15 mouse cellular contexts compared by ENCODE assay signal in the genomic region with DNA sequence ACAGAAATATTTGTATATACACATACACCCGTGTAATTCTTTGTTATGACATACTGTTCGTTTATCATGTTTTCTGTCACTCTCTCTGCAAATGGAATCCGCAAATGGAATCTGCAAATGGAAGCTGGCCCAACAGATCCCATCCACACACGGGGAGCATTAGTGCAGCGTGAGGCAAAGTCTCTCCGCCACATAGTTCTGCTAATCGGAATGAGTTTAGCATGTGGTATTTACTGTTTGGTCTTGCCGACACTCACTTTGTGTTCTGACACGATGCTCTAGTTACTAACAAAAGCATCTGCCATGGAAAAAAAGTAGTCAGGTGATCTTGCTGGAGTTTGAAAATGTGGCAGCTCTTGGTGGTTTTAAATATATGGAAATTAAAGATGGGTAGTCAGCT.
DNase-seq lines count a peak whose midpoint lies in the region; ATAC-seq and TF ChIP-seq lines count a peak whose summit lies in the region.
"Had no signal": no experiment of that assay in that cellular context is flagged by ENCODE, and none has a peak within 500 bp of the region (broad histone marks: within the 10 kb centered on the region; RNA-seq: fewer than 3 reads in every experiment).

No protein-coding gene starts in this region.

- H3K4me3 ChIP-seq in heart, embryonic 10.5 days = no peak overlapping the region
- no peak overlapping the region for H3K4me3 ChIP-seq in lung, embryonic 14.5 days (ENCODE audit: low read depth, low read length)
- H3K4me3 ChIP-seq in embryonic facial prominence, embryonic 14.5 days (ENCODE audit: low read depth, low read length) = no peak overlapping the region
- H3K4me3 ChIP-seq in myocyte = no peak overlapping the region
- H3K4me3 ChIP-seq: embryonic facial prominence, embryonic 12.5 days; midbrain, embryonic 15.5 days; neural tube, embryonic 13.5 days had no signal

- peaks cover 3% of the 10 kb centered on the region; the same call in 1 of the 2 replicates for H3K36me3 ChIP-seq in heart, embryonic 10.5 days
- H3K36me3 ChIP-seq in lung, embryonic 14.5 days (ENCODE audit: insufficient read depth) = no peaks in the 10 kb centered on the region
- H3K36me3 ChIP-seq in embryonic facial prominence, embryonic 14.5 days (ENCODE audit: control insufficient read depth, insufficient read depth, low read length) = no peaks in the 10 kb centered on the region
- H3K36me3 ChIP-seq in myocyte (ENCODE audit: control insufficient read depth, insufficient read depth) = no peaks in the 10 kb centered on the region
- H3K36me3 ChIP-seq: embryonic facial prominence, embryonic 12.5 days; midbrain, embryonic 15.5 days; neural tube, embryonic 13.5 days had no signal

- no peak overlapping the region for H3K9ac ChIP-seq in lung, embryonic 14.5 days
- H3K9ac ChIP-seq in embryonic facial prominence, embryonic 14.5 days (ENCODE audit: low read depth, low read length) = no peak overlapping the region
- H3K9ac ChIP-seq: embryonic facial prominence, embryonic 12.5 days; midbrain, embryonic 15.5 days; neural tube, embryonic 13.5 days had no signal

- H3K4me1 ChIP-seq in heart, embryonic 10.5 days = peaks cover 9% of the 10 kb centered on the region
- H3K4me1 ChIP-seq in lung, embryonic 14.5 days (ENCODE audit: insufficient read depth) = peaks cover 9% of the 10 kb centered on the region; the same call in 1 of the 2 replicates
- H3K4me1 ChIP-seq in embryonic facial prominence, embryonic 14.5 days (ENCODE audit: control insufficient read depth, insufficient read depth, low read length) = peaks cover 19% of the 10 kb centered on the region; the same call in 1 of the 2 replicates
- H3K4me1 ChIP-seq: midbrain, embryonic 15.5 days had no signal

- no peak for TF ChIP-seq CTCF in lung, embryonic 14.5 days (IDR thresholded peaks at IDR 0.05; ENCODE audit: low read depth)

- peak; percentile 38; the same call in 1 of the 2 replicates for ATAC-seq in lung, embryonic 14.5 days (ENCODE audit: insufficient read depth)
- ATAC-seq in embryonic facial prominence, embryonic 14.5 days (ENCODE audit: low read depth) = no peak
- ATAC-seq: activated CD4-positive, CD25-positive, alpha-beta regulatory T cell, adult 4 months; midbrain, embryonic 15.5 days had no signal

- peak overlapping the region; percentile 8 for H3K4me2 ChIP-seq in lung, embryonic 14.5 days
- peak overlapping the region; percentile 10; the same call in 1 of the 2 replicates for H3K4me2 ChIP-seq in embryonic facial prominence, embryonic 14.5 days (ENCODE audit: low read depth, low read length)
- peak overlapping the region; percentile 33 for H3K4me2 ChIP-seq in myocyte (ENCODE audit: low read depth)
- H3K4me2 ChIP-seq: embryonic facial prominence, embryonic 12.5 days; midbrain, embryonic 15.5 days; neural tube, embryonic 13.5 days had no signal

- H3K27me3 ChIP-seq in heart, embryonic 10.5 days (ENCODE audit: insufficient read depth, poor library complexity, severe bottlenecking) = no peaks in the 10 kb centered on the region
- no peaks in the 10 kb centered on the region for H3K27me3 ChIP-seq in lung, embryonic 14.5 days (ENCODE audit: insufficient read depth, low read length)
- no peaks in the 10 kb centered on the region for H3K27me3 ChIP-seq in embryonic facial prominence, embryonic 14.5 days (replicated peaks; ENCODE audit: control insufficient read depth, insufficient read depth, low read length)
- H3K27me3 ChIP-seq in myocyte (ENCODE audit: control insufficient read depth, insufficient read depth, insufficient read length) = no peaks in the 10 kb centered on the region
- H3K27me3 ChIP-seq: embryonic facial prominence, embryonic 12.5 days; midbrain, embryonic 15.5 days; neural tube, embryonic 13.5 days had no signal

- H3K27ac ChIP-seq in heart, embryonic 10.5 days = peak overlapping the region; percentile 71; the same call in 1 of the 2 replicates
- peak overlapping the region; percentile 82 for H3K27ac ChIP-seq in lung, embryonic 14.5 days (ENCODE audit: low read depth)
- H3K27ac ChIP-seq in embryonic facial prominence, embryonic 14.5 days (replicated peaks; ENCODE audit: low read depth, low read length) = 0 out of 2 replicates have a peak overlapping the region, but pooled peaks have one; percentile 34
- H3K27ac ChIP-seq: embryonic facial prominence, embryonic 12.5 days; midbrain, embryonic 15.5 days; neural tube, embryonic 13.5 days had no signal

- no peak for DNase-seq in heart, embryonic 10.5 days (ENCODE audit: low spot score)
- no peak for DNase-seq in heart, adult 8-10 months (ENCODE audit: low spot score)
- DNase-seq in lung, embryonic 14.5 days = peak; percentile 52
- DNase-seq in lung, postnatal 36 days = no peak
- peak; percentile 56 for DNase-seq in embryonic facial prominence, embryonic 14.5 days (ENCODE audit: low spot score)
- no peak for DNase-seq in urinary bladder, postnatal 14 days (ENCODE audit: low spot score)
- DNase-seq: cerebellum, adult 11-12 months; layer of hippocampus, postnatal 36 days; liver; lung, postnatal 14 days had no signal

- no peak overlapping the region for H3ac ChIP-seq in myocyte (ENCODE audit: control insufficient read depth, insufficient read length)

- H3K9me3 ChIP-seq in heart, embryonic 10.5 days = no peaks in the 10 kb centered on the region
- H3K9me3 ChIP-seq in lung, embryonic 14.5 days (ENCODE audit: low read depth, low read length) = no peaks in the 10 kb centered on the region
- H3K9me3 ChIP-seq in embryonic facial prominence, embryonic 14.5 days (ENCODE audit: control insufficient read depth, low read length) = no peaks in the 10 kb centered on the region
- H3K9me3 ChIP-seq: embryonic facial prominence, embryonic 12.5 days; midbrain, embryonic 15.5 days; neural tube, embryonic 13.5 days had no signal

- H3K79me2 ChIP-seq in myocyte (ENCODE audit: control insufficient read depth, insufficient read depth) = no peaks in the 10 kb centered on the region

- TF ChIP-seq POLR2A in myocyte (IDR thresholded peaks at IDR 0.05; ENCODE audit: insufficient read length, low read depth) = no peak

- WGBS in heart, embryonic 10.5 days = 80% methylated on average over 9 of the region's 9 CpGs
- WGBS in lung, embryonic 14.5 days = 27% methylated on average over 9 of the region's 9 CpGs
- 53% methylated on average over 9 of the region's 9 CpGs for WGBS in embryonic facial prominence, embryonic 14.5 days

TF ChIP-seq in myocyte, 11 proteins besides CTCF, POLR2A, EP300 and RAD21:
- TF ChIP-seq MYOD1 (IDR thresholded peaks at IDR 0.05; ENCODE audit: control insufficient read depth in 1 of 3, insufficient read length in 2 of 3, low read depth in 2 of 3) (no peak), MAX (IDR thresholded peaks at IDR 0.05; ENCODE audit: low read depth) (no peak), REST (IDR thresholded peaks at IDR 0.05; ENCODE audit: insufficient read depth, insufficient read length) (no peak), TCF3 (IDR thresholded peaks at IDR 0.05; ENCODE audit: insufficient read length, low read depth) (no peak), MYOG (IDR thresholded peaks at IDR 0.05; ENCODE audit: control insufficient read depth in 1 of 3, insufficient read depth in 1 of 3, insufficient read length in 2 of 3, low read depth in 2 of 3) (no peak)

Comparison
In these comparisons a context has a peak if more than half of its experiments do, and no peak if none do; other contexts are left out.
1. DNase-seq: peak in lung, embryonic 14.5 days (single experiment) and embryonic facial prominence, embryonic 14.5 days (single experiment); none in heart, embryonic 10.5 days (single experiment), heart, adult 8-10 months (single experiment), lung, postnatal 36 days (single experiment) and urinary bladder, postnatal 14 days (single experiment).
2. Peak in every context shown above with its lines, with median percentiles within 50 percentile points of each other: H3K27ac ChIP-seq and H3K4me2 ChIP-seq.